Mouse (Mus musculus) embryo, embryonic 10 days (tissue): ENCODE data around the gene Dnajc14.
"Not testable (repeated sequence)": the region's sequence is repeated elsewhere in the genome, so short reads cannot be mapped to it uniquely, and the experiment has no call there.

Experiments
- DNase-seq: peaks from one replicate; pipeline ENCODE4 v3.0.0-alpha.2; 2015; ENCODE audit warnings: low spot score

Gene Dnajc14

DNA sequence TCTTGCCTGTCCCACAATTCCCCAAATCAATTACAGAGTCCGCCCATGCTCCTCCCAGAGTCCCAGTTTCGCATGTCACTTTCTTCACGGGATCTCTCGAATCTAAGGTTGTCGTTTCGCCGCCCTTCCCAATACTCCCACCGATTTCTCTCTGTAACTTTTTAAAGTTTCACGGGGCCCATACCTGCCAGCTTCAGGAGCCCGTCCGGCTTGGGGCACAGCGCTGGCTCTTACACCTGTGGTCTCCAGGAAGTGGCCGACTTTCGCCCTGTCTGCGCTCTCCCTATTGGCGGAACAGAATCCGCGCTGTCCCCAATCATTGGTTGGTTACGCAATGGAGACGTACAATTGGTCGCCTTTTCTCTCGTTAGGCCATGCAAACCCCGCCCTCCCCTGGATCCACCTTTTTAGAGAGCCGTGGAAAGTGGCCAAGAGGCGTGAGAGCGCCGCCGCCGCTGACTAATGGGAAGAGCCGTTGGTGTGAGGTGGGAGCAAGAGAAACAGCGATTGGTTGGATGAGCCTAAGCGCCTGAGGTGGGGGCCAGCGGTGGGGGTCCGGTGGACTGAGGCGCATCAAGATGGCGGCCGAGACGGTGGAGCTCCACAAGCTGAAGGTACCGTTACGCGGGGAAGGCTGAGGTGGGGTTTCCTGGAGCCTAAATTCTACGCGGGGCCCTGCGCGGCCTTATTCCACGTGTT, 17.6 kb downstream of the Dnajc14 start, which contains the start of gene Ormdl2:
Gene Ormdl2 (minus strand): TSS at position 288 of the 699 bp plus-strand sequence.
- peak; percentile 99 for DNase-seq

DNA sequence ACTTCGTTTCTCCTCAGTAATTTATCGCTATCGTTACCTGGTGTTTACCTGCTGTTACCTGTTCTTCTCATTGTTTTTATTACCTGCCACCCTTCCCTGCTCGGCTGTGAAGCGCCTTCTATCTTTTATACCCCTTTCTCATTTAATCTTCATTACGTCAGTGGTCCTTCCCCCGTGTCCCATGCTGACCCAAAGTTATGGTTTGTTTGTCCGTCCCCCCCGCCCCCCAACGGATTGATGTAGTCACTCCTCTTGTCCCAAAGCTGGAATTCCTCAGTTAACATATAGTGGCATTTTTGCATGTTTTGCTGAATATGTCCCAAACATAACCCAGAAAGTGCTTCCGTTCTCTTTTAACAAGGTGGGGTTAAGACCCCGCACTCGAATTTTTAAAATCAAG, 18.3 kb downstream of the Dnajc14 start:
- no peak for DNase-seq

- DNase-seq, result not testable (repeated sequence)
Observed at GRCm38 (mm10) chr10:128823087-128823486, 19.2 kb downstream of the Dnajc14 start.

DNA sequence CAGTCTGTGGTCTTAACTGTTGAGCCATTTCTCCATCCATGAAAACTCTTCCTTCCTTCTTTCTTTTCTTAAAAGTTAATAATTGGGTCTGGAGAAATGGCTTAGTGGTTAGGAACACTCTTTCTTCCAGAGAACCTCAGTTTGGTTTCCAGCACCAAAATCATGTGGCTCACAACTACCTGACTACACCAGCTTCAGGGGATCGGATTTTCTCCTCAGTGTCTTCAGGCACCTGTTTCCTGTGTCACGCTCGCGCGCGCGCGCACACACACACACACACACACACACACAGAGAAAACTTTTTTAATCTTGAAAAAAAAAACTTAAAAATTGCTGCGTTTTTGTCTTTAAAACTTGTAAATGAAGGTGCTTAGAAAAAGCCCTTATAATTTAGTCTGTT, 20.0 kb downstream of the Dnajc14 start:
- DNase-seq, result no peak

DNA sequence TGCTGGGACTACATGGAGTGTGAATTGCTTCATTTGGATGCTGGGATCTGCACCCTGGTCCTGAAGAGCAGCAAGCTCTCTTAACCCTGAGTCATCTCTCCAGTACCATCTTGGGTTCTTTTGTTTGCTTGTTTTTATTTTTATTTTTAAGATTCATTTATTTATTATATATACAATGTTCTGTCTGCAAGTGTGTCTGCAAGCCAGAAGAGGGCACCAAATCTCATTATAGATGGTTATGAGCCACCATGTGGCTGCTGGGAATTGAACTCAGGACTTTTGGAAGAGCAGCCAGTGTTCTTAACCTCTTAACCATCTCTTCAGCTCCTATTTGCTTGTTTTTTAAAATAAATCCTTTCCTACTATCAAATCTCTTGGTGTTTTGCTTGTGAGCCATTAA, 33.5 kb downstream of the Dnajc14 start:
- DNase-seq, result no peak

GRCm38 (mm10) chr10:128839434-128839833, 35.6 kb downstream of the Dnajc14 start:
- no peak for DNase-seq

- DNase-seq, result no peak
Observed at GRCm38 (mm10) chr10:128840612-128841011, 36.8 kb downstream of the Dnajc14 start.

DNA sequence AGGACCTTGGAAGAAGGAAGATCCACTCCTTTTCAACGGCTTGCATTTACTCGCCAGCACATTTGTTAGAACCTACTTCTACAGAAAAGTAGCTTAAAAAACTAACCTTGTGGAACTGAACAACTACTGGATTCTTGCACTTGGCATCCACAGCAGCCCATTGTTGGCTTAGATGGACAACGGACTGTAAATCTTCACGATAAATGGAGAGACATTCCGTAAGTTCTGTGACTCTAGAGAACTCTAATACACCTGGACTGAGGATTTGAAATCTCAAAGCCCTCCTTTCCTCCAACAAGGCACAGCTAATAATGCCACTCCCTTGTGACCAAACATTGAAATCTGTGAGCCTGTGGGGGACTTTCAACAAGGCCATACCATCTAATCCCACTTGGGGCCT, 39.4 kb downstream of the Dnajc14 start:
- DNase-seq, result no peak

DNA sequence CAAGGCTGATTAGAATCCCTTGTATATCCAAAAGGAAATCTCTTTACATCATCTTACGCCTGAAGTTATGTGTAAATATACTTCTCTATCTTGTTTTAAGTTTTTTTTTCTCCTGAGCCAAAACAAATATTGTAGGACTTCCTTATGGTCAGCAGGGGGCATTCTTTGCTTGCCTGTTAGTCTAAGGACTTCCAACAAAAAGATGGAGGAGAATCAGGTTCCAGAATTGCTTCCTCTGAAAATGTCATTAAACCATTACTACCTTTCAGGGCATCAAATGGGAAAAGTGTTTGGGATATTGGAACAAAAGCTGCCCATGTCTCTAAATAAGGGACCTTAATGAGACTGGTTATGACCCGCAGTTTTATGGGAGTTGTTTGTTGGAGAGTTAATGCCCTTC, 41.7 kb downstream of the Dnajc14 start:
- DNase-seq, result peak; percentile 71

- DNase-seq, result no peak
Observed at GRCm38 (mm10) chr10:128846664-128847063, 42.8 kb downstream of the Dnajc14 start.

DNA sequence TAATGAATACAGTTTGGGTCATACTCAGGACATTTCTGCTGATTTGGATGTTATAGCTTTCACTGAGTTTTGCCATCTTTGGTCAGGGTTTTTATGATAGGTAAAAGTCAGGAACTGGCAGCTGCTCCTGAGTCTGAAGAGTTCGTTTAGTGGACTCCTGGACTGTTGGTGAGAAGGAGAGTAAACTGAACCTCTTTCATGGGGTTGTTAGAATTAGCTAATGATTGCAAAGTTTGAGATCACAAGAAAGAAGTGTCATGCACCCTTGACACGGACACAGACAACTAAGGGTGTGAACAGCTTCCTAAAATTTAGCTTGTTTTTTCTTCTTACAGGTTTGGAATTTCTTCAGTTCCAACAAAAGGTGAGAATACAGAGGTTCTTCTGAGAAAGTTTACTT, 44.6 kb downstream of the Dnajc14 start:
- DNase-seq, result no peak

GRCm38 (mm10) chr10:128850339-128850738, 46.5 kb downstream of the Dnajc14 start:
- no peak for DNase-seq

GRCm38 (mm10) chr10:128861176-128861575, 57.3 kb downstream of the Dnajc14 start:
- no peak for DNase-seq

DNA sequence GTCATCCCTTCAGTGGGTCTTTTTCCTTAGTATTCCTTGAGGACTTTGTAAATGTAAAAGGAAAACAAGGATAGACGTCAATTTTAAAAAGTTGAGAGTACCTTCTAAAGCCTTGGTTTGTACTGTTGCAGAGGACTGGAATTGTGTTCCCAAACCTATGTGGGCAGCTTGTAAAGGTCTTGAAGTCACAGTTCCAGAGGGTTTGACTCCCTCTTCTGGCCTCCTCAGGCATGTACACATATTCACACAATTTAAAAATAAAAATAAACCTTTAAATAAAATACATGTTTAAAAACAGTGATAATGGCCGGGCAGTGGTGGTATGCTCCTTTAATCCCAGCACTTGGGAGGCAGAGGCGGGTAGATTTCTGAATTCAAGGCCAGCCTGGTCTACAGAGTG, 62.2 kb downstream of the Dnajc14 start:
- DNase-seq, result no peak

DNA sequence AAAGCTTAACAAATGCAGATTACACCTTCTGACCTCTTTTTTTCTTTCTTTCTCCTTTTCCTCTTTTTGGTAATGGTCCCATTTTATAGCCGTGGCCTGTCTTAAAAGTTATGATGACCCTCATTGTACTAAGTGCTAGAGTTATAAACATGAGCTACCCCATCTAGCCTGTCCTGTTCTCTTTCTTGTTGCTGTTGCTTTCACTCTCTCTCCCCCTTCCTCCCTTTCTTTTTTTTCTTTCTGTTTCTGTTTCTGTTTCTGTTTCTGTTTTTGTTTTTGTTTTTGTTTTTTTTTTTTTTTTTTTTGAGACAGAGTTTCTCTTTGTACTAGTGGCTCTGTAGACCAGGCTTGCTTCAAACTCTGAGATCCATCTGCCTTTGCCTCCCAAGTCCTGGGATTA, 62.7 kb downstream of the Dnajc14 start:
- no peak for DNase-seq
